Mouse (Mus musculus): ENCODE results near the gene Fgd2.

Gene Fgd2

DNA sequence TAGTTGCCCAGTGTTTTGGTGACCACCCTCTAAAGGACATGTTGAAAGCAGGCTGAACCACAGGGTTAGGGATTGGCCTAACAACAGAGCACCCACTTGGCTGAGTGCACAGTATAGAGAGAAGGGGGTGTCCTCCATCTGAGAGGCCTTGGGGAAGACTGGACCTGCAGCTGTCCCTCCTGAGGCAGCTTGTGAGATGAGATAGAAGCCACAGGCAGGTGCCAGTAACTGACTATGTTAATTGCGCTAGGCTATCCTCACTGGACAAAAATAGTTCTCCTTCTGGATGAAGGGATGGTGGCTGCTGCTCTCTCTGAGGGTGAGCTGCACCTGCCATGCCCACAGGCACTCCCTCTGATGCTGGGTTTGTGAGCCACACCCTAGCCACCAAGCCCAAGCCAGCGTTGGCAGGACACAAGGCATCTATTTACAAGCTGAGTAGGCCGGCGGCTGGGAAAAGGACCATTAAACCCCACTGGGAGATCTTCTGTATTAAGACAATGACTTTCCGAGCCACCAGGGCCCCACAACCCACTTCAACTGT is 49.2 kb downstream of the Fgd2 start:
- in situ Hi-C loops (cut with MboI; ENCODE audit: low pct_unique_long_range_greater_than_20kb in 1 of 2, low sequenced_read_pairs in 2 of 2, unreplicated experiment in 1 of 2) = no loop called here

DNA sequence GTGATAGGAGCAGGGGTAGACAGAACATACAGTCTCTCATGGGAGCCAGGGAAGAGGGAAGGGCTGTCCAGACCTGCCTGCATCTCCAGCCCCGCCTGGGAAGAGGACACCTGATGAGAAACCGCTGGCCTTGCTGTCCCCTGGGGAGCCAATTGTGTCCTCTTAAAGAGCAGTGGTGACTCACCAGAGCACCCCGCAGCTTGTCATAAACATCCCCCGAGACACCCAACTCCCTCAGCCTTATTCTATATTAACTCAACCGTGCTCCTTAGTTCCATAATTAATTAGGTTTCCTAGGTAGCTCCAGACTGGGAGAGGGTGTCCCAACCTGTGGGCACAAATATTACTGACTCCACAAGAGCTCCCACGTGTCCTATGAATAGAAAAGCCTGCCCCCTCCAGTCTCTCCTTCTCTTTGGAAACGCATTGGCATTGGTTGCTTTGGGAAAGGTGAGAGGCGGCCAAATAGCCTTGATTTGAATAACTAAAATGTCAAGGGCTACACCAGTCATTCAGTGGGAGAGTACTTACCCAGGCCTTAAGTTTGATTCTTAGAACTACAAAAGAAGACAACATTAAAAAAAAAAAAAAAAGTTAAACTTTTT is 51.2 kb downstream of the Fgd2 start:
- in situ Hi-C loops (cut with MboI; ENCODE audit: low pct_unique_long_range_greater_than_20kb in 1 of 2, low sequenced_read_pairs in 2 of 2, unreplicated experiment in 1 of 2) = no loop called here

DNA sequence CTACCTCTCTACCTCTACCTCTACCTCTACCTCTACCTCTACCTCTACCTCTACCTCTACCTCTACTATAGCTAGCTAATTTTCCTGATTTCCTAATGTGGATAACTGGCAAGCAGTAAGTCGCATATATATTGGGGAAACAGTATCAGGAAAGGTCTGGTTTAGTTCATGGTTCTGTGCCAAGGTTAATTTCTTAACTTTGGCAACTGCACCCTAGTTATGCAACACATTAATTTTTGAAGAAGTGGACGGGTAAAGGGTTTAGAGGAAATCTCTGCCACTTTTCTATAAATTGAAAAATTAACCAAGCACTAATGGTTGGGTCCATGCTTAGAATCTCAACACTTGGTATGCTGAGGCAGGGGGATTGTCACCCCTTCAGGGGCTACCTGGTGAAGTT is 53.9 kb downstream of the Fgd2 start:
- in situ Hi-C loops (cut with MboI; ENCODE audit: low pct_unique_long_range_greater_than_20kb in 1 of 2, low sequenced_read_pairs in 2 of 2, unreplicated experiment in 1 of 2) = no loop called here

DNA sequence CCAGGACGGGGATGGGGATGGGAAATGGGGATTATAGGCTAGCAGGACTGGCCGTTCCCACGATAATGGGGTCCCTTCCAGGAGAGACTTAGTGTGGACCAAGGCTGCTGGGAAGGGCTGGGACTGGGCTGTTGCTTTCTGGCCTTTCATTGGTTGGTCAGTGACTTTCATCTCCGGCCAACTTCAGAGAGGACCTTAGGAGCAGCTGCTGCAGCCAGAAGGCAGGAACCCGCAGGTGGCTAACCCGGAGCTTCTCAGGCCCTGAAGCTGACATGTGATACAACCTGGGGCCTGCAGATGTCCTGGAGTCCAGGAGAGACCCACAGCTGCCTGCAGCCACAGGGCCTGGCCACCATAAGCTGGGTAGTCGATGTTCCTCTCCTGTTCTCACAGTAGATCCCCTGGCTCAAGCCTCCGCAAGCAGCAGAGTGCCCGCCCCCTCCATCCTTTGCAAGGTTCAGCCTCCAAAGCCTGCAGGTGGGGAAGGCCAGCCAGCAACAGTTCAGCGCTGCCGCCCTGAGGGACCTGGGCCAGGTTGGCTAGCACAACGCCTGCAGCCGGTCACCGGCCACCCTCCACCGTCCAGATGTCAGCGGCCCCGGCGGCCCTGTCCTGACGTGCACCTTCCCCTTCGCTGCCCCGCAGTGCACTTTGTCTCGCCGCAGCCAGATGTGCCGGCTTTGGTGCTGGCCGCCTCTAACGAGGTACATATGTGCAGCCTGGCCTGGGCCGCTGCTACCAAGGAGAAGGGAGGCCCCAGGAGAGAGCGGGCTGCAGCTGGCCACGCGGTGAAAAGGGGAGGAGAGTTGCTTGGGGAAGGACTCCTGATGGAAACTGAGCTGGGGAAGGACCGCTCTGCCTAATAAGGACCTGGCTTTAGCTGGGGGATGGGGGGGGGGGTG is 55.3 kb downstream of the Fgd2 start:
- in situ Hi-C loops (cut with MboI; ENCODE audit: low pct_unique_long_range_greater_than_20kb in 1 of 2, low sequenced_read_pairs in 2 of 2, unreplicated experiment in 1 of 2) = no loop called here

DNA sequence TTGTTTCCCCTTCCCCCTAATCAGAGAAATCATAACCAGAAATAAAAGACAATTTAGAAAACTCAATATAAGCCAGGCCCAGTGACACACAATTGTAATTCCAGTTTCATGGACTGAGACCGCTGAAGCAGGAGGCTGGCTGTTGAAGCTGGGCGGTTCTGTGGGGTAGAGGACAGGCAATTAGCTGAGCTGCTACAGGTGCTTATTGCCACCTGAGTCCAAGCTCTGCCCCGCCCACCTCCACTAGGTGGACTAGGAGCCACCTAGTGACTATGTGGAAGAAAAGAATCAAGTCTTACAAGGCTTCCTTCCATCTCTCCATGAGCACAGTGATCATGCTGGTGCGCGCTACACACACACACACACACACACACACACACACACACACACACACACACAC is 56.0 kb downstream of the Fgd2 start:
- in situ Hi-C loops (cut with MboI; ENCODE audit: low pct_unique_long_range_greater_than_20kb in 1 of 2, low sequenced_read_pairs in 2 of 2, unreplicated experiment in 1 of 2) = no loop called here

DNA sequence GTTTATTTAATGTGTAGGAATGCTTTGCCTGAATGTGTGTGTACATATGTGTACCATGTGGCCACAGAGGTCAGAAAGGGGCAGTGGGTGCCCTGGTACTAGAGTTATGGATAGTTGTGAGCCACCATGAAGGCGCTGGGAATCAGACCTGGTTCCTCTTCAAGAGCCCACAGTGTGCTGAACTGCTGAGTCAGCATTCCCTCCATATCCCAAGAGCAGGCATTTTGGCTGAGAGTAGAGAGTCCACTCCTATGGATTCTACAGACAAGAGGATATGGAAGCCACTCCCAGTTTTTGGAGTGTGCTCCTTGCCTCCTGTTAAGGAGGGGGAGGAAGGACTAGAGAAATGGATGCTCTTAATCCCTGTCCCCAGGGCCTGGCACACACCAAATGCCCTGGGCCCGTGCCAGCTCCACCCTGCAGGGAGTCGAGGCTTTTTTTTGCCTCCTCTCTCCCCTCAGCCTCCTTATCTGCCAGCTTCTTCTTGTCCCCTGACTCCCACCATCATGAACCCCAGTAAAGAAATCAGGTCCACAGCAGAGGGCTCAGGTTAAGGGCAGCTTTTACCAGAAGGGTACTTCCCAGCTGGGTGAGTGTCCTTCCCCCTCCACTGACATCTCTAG is 58.2 kb downstream of the Fgd2 start:
- in situ Hi-C loops (cut with MboI; ENCODE audit: low pct_unique_long_range_greater_than_20kb in 1 of 2, low sequenced_read_pairs in 2 of 2, unreplicated experiment in 1 of 2) = no loop called here

DNA sequence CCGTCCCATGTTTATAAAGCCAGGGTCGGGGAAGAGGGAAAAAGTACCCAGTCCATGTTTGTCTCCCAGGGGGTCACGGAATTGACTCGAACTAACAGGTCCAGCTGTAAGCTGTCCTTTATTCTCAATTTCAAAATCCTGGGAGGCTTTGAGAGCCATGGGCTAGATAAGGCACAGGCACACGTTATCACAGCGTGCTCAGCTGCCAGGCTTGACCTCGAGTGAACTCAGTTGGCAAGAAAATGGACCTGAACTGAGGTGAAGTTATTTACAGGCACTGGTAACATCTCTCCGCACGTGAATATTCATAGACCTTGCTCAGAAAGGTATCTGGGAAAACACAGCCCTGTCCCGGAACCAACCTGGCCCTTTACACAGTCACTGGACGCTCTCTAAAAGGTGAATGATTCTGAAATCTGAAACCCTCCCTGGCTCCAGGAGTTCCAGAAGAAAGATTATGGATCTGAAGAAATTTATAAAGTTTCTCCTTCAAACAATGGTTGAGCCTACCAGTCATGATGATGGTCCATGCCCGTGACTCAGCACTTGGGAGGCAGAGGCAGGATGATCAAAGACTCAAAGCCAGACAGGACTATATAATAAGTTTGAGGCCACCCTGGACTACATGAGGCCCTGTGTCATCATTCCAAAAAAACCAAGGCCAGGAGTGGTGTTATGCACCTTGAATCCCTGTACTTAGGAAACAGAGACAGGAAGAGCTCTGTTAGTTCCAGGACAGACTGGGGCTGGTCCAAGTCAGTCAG is 59.4 kb downstream of the Fgd2 start:
- in situ Hi-C loops (cut with MboI; ENCODE audit: low pct_unique_long_range_greater_than_20kb in 1 of 2, low sequenced_read_pairs in 2 of 2, unreplicated experiment in 1 of 2) = no loop called here

DNA sequence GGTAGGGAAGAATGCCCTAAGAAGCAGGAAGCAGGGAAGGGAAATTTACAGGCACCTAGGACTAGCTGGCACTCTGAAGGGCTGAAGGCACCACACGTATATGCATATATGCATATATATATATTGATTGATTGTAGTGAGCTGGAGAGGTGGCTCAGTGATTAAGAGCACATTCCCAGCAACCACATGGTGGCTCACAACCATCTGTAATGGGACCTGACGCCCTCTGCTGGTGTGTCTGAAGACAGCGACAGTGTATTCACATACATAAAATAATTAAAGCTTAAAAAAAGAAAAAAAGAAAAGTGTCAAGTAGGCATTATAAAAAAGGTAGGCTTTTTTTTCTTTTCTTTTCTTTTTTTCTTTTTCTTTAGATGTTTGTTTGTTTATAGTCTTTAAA is 60.6 kb downstream of the Fgd2 start:
- in situ Hi-C loops (cut with MboI; ENCODE audit: low pct_unique_long_range_greater_than_20kb in 1 of 2, low sequenced_read_pairs in 2 of 2, unreplicated experiment in 1 of 2) = no loop called here

DNA sequence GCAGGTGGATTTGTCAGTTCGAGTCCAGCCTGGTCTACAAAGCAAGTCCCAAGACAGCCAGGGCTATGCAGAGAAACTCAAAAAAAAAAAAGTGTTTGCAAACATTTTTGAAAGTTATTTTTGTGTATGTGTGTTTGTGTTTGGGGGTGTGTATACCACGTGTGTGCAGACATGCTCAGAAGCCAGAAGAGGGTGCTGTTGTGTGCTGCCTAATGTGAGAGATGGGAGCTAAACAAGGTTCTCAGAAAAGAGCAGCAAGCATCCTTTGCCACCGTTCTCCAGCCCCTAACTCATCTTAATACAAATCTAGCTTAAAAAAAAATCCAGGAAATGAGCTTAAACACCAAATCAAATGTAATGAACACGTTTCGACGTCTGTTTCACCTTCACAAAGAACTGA is 61.6 kb downstream of the Fgd2 start:
- in situ Hi-C loops (cut with MboI; ENCODE audit: low pct_unique_long_range_greater_than_20kb in 1 of 2, low sequenced_read_pairs in 2 of 2, unreplicated experiment in 1 of 2) = no loop called here

DNA sequence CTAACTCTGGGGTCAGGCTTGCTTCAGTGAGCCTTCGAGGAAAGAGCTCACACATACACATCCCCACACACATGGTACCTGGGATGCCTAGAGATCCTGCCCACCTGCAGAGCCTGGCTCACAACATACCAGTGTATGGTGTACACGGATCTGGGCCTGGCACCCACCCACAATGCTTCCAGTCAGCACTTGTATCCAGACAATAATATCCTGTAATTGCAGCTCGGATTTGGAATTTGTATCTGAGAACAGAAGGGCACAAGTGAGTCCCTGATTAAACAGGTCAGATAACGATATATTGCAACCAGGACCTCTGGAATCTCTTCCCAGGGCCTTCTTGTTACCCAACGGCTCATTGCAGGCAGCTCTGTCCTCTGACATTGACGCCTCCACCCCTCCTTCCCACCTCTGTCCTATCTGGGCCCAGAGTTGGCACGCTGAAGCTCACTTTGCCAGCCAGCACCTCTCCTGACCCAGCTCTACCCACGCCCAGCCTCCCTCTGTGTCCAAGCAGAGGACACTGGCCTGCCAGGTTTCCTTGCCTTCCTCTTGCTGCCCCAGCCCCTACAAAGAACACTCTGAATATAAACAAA is 62.3 kb downstream of the Fgd2 start:
- in situ Hi-C loops (cut with MboI; ENCODE audit: low pct_unique_long_range_greater_than_20kb in 1 of 2, low sequenced_read_pairs in 2 of 2, unreplicated experiment in 1 of 2) = no loop called here

DNA sequence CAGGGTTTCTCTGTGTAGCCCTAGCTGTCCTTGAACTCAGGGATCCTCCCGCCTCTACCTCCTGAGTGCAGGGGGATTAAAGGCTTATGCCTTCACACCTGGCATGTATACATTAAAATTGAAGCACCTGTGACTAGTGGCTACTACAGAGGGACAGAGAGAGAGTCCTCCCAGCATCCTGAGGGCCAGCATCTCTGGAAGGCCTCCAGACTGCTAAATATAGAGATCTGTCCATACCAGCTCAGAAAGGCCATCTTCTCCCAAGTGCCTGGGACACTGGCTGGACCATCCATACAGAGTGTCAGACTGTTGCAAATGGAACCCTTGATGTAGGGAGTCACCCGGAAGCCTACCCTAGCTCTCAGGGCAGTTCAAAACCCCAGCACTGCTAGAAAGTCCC is 63.3 kb downstream of the Fgd2 start:
- in situ Hi-C loops (cut with MboI; ENCODE audit: low pct_unique_long_range_greater_than_20kb in 1 of 2, low sequenced_read_pairs in 2 of 2, unreplicated experiment in 1 of 2) = no loop called here

DNA sequence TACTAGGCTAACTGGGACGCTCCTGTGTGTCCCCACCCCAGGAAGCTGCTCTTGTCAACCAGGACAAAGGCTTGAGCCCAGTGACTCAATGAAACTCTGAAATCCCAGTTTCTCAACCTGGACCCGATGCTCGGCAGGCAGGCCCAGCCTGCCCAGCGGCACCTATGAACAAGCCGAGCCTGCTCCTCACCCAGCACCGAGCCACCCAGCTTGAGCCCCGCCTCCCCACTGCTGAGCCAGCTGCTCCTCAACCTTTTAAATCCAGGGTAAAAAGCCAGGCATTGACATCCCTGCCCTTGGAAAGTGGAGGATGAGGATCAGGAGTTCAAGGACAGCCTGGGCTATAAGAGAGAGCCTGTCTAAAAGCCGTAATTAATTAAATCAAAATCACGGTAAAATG is 64.6 kb downstream of the Fgd2 start:
- in situ Hi-C loops (cut with MboI; ENCODE audit: low pct_unique_long_range_greater_than_20kb in 1 of 2, low sequenced_read_pairs in 2 of 2, unreplicated experiment in 1 of 2) = no loop called here

DNA sequence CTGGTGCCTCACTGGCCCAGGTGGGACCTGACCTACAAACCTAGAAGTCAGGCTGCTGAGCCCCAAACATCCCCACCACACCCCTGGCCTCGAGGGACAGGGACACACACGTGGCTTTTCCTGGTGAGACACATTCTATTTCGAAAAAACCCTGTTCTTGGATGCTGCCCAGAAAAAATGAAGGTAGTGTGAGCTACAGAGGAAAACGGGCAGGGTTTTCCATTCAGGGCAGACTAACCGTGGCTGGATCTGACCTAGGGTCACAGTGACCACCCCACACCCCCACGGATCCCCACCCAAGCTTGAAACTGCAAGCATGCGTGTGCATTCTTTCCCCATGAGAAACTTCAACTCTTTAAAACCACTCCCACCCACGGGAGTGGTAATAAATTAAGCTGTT is 67.5 kb downstream of the Fgd2 start:
- in situ Hi-C loops (cut with MboI; ENCODE audit: low pct_unique_long_range_greater_than_20kb in 1 of 2, low sequenced_read_pairs in 2 of 2, unreplicated experiment in 1 of 2) = no loop called here

DNA sequence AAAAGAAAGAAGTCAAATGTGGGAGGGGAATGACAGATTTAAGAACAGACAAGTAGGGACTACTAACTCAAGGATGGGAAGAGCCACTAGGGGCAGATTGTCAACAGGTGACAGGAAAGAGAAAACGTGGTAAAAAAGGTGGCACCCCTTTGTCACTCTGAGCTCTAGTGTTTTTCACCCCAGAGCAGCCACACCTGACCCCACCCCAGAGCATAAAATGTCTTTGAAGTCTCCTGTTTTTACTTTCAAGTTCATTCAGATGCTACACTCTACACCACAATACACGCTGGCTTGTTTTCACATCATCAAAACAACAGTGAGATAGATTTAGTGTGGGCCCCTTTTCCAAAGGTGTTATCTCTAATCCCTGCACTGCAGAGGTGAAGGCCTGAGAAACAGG is 68.1 kb downstream of the Fgd2 start:
- in situ Hi-C loops (cut with MboI; ENCODE audit: low pct_unique_long_range_greater_than_20kb in 1 of 2, low sequenced_read_pairs in 2 of 2, unreplicated experiment in 1 of 2) = no loop called here
